Mouse (Mus musculus) gastrocnemius, adult 2 months (tissue): ENCODE results near the gene Pdzd2. TPM values are rescaled to one million over a fixed set of nuclear protein-coding genes. Genes with fewer than 3 reads are reported as not detected.

Experiments used
- DNase-seq: peaks from one replicate; pipeline ENCODE4 v3.0.0; 2022
- H3K27ac ChIP-seq: fragments of 200-600 bp; 2 replicates; pipeline ENCODE4 v1.8.1; 2022; ENCODE audit warnings: mild to moderate bottlenecking
- H3K4me3 ChIP-seq: fragments of 200-600 bp; 2 replicates; pipeline ENCODE4 v1.8.1; 2022; ENCODE audit warnings: mild to moderate bottlenecking, moderate library complexity
- CTCF ChIP-seq: fragments of 200-600 bp; IDR thresholded peaks from 2 replicates; pipeline ENCODE4 v1.8.1; 2022; ENCODE audit warnings: antibody characterized with exemption, mild to moderate bottlenecking, moderate library complexity
- intact Hi-C: fragments of 180-260 bp; cut with DNase I; formaldehyde crosslinking; loops from one replicate; pipeline ENCODE4 v1.15.1; 2025
- total RNA-seq, 2 experiments: library from RNA; stranded (reverse); gene quantifications; 2 replicates each; pipeline ENCODE4 v1.2.3; 2021

Gene Pdzd2
- total RNA-seq, 2 experiments from 2014 or later, result 17.0 to 23.8 TPM

DNA sequence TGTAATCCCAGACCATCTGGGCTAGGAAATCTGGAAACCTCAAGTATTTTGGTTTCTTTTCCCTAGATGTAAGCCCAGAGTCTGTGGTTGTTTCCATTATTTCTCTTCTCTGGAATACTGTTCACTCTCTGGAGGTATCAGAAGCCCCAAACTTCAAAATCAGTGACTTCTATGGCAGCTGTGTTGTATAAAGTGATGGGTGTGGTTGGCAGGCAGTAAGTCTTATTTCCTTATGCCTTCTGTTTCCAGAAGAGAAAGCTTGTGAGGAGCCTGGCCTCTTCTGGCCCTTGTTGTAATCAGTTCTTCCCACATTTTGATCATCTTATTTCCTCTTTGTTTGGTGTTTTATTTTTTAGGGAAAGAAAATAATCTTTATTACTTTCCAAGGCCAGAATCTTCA is 408.8 kb downstream of the Pdzd2 start:
- intact Hi-C loops, result no loop called here
- no peak overlapping the region for H3K4me3 ChIP-seq
- H3K27ac ChIP-seq, result peak overlapping the region; percentile 44; the same call in 1 of the 2 replicates
- no peak for DNase-seq
- no peak for TF ChIP-seq CTCF

DNA sequence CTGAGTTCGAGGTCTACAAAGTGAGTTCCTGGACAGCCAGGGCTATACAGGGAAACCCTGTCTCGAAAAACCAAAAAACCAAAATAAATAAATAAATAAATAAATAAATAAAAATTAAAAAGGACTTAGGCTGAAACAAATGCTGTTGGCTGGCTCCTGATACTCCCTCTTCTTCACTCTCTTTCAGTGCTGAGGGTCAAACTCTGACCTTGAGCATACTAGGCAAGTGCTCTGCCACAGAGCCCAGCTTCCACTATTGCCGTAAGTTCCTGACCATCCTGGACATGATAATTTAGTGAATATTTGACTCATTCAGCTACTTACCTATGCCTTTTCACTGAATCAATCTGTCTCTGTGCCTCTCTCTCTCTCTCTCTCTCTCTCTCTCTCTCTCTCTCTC is 409.3 kb downstream of the Pdzd2 start:
- H3K27ac ChIP-seq, result peak overlapping the region; percentile 57; the same call in 1 of the 2 replicates
- no peak for DNase-seq
- no peak overlapping the region for H3K4me3 ChIP-seq
- no peak for TF ChIP-seq CTCF
- intact Hi-C loops, result no loop called here

DNA sequence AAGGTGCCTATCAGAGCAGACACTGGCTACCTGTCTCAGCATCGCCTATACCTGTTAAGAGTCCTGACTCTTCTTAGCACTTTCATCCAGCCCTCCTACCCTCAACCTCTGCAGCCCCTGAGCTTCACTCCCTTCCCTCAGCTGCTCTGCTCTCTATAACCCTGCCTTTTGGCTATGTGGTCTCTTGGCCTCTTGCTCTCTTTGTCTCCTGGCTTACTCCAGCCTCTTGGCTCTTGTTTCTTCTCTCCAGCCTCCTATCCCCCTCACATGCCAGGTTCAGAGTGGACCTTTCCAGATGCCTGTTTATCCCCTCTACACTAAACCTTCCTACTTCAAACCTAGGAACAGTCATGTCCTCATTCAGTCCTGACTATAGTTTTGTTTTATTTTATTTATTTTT is 415.4 kb downstream of the Pdzd2 start:
- H3K27ac ChIP-seq, result peak overlapping the region; percentile 61
- peak; percentile 34 for DNase-seq
- no peak for TF ChIP-seq CTCF
- intact Hi-C loops, result loop anchor here (5.0 kb wide), 1 partner anchor 117 kb away; the partner anchor contains the start of gene Mtmr12
- peak overlapping the region; percentile 1 for H3K4me3 ChIP-seq

DNA sequence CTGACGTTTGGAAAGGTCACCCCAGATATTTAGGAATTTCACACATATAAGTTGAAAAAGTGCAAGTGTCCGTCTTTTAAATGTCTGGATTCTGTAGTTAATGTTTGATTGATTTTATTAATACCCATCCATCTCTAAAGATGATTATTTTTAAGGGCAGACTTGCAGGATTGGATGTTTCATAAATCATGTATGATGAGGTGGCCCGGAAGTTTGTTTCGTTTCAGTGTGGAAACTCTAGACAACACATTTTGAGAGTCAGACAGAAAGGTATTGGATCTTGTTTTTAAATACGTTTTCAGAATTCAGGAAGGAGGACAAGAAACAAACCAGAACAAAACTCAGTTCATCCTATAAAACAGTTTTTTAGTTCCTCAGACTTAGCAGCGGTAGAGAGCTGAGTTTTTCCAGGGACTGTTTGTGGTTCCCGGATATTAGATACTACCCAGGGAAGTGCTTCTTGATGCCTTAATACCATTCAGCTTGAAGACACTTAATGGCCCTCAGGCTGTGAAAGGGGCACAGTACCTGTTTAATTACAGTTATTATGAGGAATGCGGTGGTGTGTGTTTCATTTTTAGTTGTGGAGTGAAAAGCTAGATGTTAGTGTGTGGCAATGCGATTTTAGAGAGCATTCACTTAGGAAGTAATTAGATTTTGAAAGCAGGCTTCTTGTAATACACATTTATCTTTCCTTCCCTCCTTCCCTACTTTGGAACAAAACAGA is 416.9 kb downstream of the Pdzd2 start:
- DNase-seq, result no peak
- Histone ChIP-seq H3K4me3 (peak overlapping the region; percentile 100), H3K27ac (peak overlapping the region; percentile 99)
- TF ChIP-seq CTCF, result no peak
- intact Hi-C loops, result loop anchor here (5.0 kb wide), 1 partner anchor 116 kb away; the partner anchor contains the start of gene Mtmr12

DNA sequence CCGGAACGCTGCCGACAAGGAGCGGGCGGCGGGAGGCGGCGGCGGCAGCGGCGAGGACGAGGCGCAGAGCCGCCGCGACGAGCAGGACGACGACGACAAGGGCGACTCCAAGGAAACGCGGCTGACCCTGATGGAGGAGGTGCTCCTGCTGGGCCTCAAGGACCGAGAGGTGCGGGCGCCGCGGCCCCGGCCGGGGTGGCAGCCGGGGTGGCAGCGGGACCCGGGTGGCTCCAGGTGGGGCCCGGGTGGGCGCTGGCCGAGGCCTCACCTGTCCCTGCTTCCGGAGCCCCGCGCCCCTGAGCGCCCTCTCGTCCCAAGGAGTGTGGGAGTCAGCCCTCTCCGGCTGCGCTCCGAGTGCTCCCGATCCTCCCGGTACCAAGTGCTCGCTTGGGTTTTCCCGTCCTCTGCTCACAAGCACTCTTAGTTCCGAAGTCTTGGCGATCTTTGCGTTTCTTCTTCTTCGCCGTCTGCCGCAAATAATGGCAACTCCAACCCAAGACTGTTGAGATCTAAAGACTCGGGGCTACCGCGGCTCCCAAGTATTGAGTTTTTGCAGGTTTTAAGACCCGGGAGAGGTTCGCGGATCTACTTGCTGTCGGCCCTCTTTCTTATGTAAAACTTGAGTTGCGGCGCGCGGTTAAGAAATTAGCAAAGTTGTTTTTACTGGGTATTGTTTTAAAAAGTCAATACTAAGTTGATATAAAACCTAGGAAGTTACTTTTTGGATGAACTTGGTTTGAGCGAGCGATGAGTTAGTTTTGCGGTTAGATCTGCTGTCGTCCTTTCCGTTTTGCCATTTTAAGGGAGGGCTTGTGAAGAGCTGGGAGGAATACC is 417.7 kb downstream of the Pdzd2 start, which contains the start of gene 1810049J17Rik:
TSS of gene 1810049J17Rik (minus strand) at position 112 of the 834 bp plus-strand sequence.
- peak within 1 kb of the TSS; percentile 99 for H3K27ac ChIP-seq
- peak; percentile 69 for DNase-seq
- intact Hi-C loops, result loop anchor here (5.0 kb wide), 1 partner anchor 115 kb away; the partner anchor contains the start of gene Mtmr12
- TF ChIP-seq CTCF, result no peak
- peak within 1 kb of the TSS; percentile 100 for H3K4me3 ChIP-seq

DNA sequence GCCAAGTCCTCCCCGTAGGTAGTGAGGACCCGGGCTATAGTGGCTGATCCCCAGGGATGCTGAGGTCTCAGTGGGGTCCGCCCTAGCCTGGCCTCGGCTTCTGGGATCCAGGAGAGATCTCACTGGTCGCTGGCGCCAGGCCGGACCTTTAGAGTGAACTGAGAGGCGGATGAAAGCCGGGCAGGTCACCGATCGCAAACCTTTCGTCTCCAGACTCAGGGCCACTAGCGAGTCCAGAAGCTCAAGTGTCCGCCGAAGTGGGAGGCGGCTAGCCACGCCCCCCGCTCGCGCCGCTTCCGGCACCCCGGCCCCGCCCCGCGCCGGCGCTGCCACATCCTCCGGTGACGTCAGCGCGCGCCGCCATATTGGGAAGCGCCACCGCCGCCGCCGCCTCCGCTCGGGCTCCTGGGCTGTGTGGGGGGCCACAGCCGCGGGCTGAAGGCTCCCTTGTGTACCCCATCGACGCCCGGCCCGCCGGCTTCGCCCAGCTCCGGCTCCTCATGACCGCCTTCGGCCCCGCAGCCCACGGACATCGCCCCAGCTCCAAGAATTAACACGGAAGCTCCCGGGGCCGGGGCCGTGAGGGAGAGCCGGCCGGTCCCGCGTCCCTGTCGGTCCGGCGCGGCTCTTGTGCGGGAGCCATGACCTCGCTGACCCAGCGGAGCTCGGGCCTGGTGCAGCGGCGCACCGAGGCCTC is 418.5 kb downstream of the Pdzd2 start, which contains the start of gene Golph3:
TSS of gene Golph3 (plus strand) at position 360 of the 697 bp plus-strand sequence.
- no peak for TF ChIP-seq CTCF
- intact Hi-C loops, result loop anchor here (5.0 kb wide), 1 partner anchor 114 kb away; the partner anchor contains the start of gene Mtmr12
- Histone ChIP-seq H3K4me3 (peak within 1 kb of the TSS; percentile 100), H3K27ac (peak within 1 kb of the TSS; percentile 99)
- DNase-seq, result peak; percentile 98

DNA sequence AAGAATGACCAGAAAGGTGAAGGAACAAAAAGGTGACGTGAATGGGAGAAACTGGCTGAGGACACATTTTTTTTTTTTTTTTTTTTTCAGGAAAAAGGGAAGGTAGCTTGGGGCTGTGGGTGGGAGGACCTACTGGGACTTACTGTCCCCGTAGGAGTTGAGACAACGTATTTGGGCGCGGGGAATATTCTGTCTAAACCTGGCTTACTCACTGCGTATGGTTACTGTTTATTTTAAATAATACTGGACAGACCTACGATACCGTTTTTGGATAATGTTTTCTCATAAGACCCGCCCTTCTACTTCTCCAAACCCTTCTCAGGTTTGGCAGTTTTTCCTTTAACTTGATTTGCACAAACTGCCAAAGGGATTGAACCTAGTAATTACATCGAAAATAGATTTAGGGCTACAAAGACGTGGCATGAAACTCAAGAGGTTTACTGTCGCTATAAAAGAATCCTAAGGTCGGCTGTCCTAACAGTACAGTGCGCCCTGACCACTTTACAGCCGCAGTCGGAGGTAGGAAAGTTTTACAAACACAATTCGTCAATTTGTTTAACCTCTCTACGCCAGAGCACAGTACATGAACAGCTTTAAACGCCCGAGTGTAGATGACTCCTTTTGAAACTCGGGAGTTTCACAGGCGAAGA is 419.2 kb downstream of the Pdzd2 start:
- TF ChIP-seq CTCF, result no peak
- Histone ChIP-seq H3K27ac (peak overlapping the region; percentile 99), H3K4me3 (peak overlapping the region; percentile 100)
- no peak for DNase-seq
- intact Hi-C loops, result loop anchor here (5.0 kb wide), 1 partner anchor 113 kb away; the partner anchor contains the start of gene Mtmr12

DNA sequence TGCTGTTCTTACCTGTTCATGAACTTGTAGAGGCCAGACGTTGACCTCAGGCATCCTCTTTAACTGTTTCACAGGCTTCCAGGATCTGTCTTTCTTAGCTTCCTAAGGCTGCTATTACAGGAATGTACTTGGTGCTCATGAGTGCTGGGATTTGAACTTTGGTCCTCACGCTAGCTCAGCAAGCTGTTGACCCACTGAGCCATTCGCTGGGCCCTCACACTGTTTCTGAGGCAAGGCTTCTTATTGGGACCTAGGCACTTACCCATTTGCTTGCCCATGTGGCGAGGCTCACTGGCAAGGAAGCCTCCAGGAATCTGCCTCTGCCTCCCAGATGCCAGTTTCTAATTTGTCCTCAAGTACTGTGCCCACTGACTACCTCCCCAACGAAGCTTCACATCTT is 419.8 kb downstream of the Pdzd2 start:
- intact Hi-C loops, result loop anchor here (5.0 kb wide), 1 partner anchor 113 kb away; the partner anchor contains the start of gene Mtmr12
- H3K27ac ChIP-seq, result peak overlapping the region; percentile 99
- peak overlapping the region; percentile 100 for H3K4me3 ChIP-seq
- no peak for TF ChIP-seq CTCF
- no peak for DNase-seq

DNA sequence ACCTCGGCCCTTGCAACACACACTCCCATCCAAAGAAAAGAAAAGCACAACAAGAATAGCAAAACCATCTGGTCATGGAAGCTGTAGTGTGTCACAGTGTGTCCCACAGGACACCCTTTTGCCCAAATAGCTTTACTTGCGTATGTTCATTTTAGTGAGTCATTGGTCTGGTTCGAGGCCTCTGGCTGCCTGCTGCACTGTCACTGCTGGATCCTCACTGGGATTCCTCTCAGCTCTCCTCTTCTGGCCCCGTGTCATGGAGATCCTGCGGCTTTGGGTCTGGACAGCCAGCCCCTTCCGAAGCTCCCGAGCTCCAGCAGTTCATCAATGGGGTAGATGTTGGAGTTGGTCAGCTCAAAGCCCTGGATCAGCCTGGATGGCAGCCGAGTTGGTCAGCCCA is 421.3 kb downstream of the Pdzd2 start:
- TF ChIP-seq CTCF, result no peak
- no peak overlapping the region for H3K4me3 ChIP-seq
- no peak overlapping the region for H3K27ac ChIP-seq
- intact Hi-C loops, result no loop called here
- peak; percentile 22 for DNase-seq

DNA sequence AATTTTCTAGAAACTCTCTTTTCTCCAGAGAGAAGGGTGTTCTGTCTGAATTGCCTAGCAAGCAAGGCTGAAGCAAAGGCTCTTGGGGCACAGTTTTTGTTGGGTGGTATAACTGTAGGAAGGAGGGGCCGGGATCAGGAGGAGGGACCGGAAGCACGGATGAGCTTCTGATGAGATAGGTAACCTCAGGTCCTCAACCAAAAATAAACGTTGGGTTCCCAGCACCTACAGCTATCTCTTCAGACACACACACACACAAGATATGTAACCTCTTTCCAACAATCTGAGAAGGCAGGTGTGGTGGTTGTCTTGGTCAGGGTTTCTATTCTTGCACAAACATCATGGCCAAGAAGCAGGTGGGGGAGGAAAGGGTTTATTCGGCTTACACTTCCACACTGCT is 422.4 kb downstream of the Pdzd2 start:
- no peak for TF ChIP-seq CTCF
- no peak for DNase-seq
- no peak overlapping the region for H3K27ac ChIP-seq
- intact Hi-C loops, result no loop called here
- no peak overlapping the region for H3K4me3 ChIP-seq

DNA sequence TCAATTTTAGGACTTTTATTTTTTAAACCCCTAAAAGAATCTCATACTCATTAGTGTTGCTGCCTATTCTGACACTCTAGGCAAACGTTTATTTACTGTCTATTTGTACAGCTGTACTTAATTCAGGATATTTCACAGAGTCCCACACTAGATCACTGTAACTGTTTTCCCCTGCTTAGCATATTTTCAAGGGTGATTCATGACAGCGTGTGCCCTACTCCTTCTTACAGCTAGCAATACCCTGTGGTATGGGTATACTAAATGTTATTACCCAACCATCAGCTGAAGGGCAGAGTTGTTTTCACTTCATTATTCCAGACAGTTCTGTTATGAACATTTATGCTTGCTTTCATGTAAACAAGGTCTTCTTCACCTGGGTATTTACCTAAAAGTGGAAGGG is 423.7 kb downstream of the Pdzd2 start:
- Histone ChIP-seq H3K27ac (no peak overlapping the region), H3K4me3 (no peak overlapping the region)
- no peak for TF ChIP-seq CTCF
- DNase-seq, result no peak
- intact Hi-C loops, result no loop called here

DNA sequence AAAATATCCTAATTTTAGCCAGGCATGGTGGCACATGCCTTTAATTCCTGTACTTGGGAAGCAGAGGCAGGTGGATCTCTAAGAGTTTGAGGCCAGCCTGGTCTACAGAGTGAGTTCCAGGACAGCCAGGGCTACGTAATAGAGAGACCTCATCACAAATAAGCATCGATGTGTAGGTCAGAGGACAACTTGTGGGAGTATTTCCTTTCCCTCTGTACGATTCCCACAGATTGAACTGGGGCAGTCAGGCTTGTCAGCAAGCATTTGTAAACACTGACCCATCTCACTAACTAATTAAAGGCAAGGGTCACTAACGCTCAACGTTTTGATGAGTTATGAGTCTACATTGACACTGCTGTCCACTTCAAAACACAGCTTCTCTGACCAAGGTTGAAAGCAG is 425.1 kb downstream of the Pdzd2 start:
- no peak for TF ChIP-seq CTCF
- Histone ChIP-seq H3K27ac (no peak overlapping the region), H3K4me3 (no peak overlapping the region)
- DNase-seq, result no peak
- intact Hi-C loops, result no loop called here
